Mouse (Mus musculus) granulocyte monocyte progenitor cell, adult 5-6 weeks (primary cell): Measurements from ENCODE around the gene Cbwd1. TPM values are rescaled to one million over a fixed set of nuclear protein-coding genes. Genes with fewer than 3 reads are reported as not detected.

Experiments
- ATAC-seq: replicated peaks from 2 replicates; pipeline ENCODE4 v1.8.0; 2016; ENCODE audit warnings: mild to moderate bottlenecking, moderate TSS enrichment, inconsistent platforms; ENCODE audit not compliant: poor library complexity, severe bottlenecking
- total RNA-seq, 2 experiments: library from RNA; stranded (forward) in 1 of 2; stranded (reverse) in 1 of 2; fragments of 200-712, 200-1000 nt in 1 of 2; fragments of >200 nt in 1 of 2; fragmentation: Nextera tagmentation in 1 of 2; gene quantifications; 2 replicates each; pipeline ENCODE4 v1.2.3; 2014 to 2017

The Cbwd1 gene
- total RNA-seq, 2 experiments from 2014 or later: 14.2 to 24.6 TPM

DNA sequence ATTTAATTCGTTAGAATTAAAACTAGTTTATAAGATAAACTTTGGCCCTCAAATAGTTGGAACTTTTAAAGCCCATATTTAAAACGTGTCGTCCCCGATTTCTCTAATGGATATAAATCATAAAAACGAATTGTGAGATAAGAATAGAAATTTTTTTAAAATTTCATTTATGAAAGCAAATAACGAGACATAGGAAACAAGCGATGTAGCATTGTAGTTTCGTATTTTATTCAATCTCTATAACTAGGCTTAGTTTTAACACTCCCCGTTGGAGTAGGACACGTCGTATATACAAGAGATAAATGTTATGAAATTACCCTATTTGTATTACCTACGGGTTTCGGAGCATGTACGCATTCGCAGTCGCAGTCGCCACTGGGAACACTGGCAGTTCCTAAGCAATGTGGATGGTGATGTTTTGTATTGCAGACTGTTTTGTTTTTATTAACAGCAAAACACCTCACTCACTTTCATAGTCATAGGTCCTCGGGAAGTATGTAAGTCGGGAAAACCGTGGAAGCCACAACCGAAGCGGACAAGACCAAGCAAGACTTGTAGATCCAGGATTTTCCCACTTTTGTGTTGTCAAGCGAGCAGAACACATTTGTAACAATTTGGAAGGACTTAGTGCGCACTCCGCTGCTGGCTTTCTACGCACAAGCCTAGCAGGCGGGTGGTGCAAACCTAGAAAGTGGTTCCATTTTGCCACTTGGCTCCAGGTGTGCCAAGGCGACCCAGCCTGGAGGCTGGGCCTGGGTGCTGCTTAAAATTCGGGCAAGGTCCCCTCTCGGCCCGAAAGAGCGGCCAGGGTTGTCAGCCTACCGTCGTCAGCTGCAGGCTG lies 62.5 kb downstream of the Cbwd1 start:
- ATAC-seq: no peak

DNA sequence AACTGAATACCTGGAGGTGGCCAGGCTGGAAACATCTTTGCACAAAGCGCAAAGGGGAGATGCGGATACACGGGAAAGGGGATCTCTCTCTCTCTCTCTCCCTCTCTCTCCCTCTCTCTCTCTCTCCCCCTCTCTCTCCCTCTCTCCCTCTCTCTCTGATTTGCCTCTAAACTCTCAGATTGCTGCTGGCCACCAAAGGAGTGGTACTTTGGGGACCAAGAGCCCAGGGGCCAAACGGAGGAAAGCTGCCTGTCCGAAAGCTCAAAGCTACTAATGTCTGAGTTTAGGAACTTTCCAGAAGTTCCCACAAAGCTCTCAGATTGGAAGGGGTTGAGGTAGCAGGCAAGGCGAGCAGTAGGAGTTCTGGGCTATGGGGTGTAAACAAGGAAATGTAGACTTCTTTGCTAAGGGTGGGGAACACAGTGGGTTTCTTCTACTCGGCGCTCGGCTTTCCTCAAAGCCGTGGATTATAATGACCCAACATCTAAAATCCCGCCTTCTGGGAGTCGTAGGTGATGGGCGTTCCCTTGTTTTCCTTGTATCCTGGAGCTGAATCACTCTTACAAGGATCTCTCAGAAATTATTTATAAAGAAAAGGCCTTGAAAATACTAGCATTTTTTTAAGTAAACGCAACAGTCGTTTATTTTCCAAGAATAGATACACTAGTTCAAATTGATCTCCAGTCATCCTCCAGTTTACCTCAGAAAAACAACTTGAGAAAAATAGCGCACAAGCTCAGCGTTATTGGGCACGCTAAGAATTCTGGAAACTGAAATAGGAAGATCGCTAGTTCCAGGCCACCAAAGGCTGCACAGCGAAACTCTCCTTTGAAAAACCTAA lies 63.3 kb downstream of the Cbwd1 start:
- ATAC-seq: no peak

DNA sequence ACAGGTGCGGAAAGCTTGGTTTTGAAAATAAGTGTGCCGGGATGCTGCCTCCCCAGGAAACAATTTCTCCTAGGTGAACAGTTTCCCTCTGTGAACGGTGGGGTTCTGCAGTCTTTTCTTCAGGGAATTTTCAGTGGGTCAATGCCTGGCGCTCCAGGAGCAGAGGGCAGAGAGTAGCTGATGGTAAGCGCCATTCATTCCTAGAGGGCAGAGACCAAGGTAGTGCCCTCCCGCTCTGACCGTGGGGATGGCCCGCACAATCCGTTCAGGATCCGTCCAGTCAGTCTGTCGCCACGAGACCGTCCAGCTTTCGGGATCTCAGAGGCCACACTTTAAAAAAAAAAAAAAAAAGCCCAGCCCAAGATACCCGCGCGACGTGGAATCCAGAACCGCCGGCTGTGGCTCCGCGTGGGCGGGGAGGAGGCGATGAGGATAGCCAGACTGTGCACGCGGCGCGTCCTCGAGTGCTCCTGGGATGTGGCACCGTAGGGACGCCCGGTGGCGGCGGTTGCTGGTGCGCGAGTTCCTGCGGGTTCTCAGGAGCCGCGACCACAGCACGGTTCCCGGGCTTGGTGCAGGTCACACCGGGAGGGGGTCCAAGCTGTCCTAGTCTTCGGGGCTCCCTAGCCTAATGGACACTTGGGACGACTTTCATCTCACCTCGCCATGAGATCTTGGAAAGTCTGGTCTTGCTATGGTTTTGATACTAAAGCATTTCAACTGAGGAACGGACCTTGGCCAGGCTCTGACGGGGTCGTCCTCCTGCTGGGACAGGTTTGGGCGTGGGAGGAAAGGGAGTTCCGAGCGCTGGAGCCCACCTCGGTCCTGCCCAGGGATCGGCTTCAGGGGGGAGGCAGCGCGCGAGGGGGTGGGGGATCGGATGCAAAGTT lies 64.2 kb downstream of the Cbwd1 start:
- no peak; the same call in 1 of the 2 replicates for ATAC-seq

DNA sequence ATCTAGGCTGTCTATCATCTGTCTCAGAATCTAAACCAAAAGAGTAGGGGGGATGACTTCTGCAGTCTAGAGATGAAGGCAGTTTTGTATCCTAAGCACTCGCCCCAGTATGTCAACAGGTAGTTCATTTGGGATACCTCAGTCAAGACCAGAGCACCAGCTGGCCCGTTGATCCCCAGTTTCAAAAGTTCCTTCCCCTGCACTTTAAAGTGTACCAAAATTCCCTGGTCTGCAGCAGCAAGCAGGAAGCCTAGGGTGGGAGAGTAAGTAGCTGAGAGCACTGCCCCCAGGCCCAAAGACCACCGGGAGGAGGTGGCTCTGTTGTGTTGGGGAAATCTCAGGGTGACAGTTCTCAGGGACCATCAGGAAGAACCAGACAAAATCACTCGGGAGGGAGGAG lies 64.9 kb downstream of the Cbwd1 start:
- ATAC-seq: no peak

DNA sequence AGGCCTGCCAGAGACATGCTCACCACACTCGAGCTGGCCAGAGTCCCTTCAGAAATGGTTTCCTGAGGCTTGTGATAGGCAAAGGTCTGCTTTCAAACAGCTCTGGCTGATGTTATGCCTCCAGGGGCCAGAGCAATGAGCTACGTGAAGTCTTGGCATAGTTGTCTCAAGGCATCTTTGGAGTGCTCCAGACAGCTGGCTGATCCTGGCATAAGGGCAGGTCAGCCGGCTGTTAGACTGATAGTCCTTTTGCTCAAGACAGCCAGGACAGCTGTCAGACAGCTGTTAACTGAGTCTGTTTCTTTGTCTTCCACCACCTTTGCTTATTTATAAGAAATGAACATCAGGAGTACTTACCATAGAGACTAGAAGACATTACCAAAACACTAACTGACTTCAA lies 74.5 kb downstream of the Cbwd1 start:
- no peak for ATAC-seq

DNA sequence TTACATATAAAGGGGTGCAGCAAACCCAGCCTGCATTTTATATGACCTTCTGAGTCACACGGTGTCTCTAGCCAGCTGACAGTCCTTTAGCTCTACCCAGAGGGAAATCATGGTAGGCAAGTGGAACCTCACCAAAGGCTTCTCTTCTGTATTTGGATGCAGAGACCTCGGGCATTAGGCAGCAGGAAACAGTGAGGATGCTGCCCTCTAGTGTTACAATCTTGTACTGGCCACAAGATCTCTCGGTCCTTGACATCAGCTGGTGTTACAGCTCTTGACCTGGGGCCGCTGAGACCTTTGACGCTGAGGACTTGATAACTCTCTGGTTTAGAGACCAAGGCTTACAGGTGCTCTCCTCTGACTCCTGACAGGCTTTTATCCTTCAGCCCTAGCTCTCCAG lies 75.9 kb downstream of the Cbwd1 start:
- peak; percentile 75 for ATAC-seq

DNA sequence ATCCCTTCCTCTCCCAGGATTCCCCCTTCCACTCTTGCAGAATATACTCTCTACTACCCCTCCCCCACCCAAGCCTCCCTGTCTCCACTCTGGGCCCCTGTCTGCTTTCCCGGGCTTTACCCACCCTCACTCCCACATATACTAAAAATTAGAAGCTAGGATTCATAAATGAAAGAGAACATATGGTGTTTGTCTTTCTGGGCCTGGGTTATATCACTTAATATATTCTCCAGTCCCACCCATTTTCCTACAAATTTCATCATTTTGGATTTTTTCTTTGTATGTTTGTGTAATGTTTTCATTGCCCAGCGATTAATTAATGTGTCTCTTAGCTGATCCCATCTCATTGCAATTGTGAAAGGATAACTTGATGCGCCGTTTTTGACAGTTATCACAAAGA lies 80.2 kb downstream of the Cbwd1 start:
- ATAC-seq: no peak

DNA sequence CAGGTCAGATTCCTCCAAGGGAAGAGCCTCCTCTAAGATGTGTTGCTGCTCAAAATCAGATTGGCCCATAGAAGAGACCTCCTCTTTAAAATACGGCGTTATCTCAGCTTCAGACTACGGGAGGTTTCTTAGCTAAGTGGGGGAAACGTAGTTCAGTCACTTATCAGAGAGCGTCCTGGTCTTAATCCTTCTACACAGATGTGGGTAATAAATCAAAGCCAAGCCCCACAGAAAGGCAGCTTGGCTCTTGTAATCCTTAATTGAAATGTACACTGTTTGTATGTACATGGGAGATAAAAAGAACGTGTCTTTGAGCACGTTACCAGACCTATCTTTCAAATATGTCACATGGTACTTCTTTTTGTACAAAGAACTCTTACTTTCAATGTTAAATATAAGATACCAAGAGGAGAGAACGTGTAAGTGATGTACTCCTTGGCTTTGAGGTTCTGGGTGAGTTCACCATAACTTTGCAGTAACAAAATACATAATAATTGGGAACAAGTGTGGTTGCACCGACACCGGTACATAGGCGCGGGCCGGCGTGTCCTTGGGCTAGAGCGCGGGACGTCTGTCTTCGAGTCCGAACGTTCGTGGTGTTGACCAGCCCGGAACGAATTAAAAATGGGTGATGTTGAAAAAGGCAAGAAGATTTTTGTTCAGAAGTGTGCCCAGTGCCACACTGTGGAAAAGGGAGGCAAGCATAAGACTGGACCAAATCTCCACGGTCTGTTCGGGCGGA lies 86.1 kb downstream of the Cbwd1 start, which contains the start of gene Gm10053:
Gene Gm10053 (plus strand): TSS at position 558 of the 742 bp plus-strand sequence.
- ATAC-seq: peak; percentile 93

DNA sequence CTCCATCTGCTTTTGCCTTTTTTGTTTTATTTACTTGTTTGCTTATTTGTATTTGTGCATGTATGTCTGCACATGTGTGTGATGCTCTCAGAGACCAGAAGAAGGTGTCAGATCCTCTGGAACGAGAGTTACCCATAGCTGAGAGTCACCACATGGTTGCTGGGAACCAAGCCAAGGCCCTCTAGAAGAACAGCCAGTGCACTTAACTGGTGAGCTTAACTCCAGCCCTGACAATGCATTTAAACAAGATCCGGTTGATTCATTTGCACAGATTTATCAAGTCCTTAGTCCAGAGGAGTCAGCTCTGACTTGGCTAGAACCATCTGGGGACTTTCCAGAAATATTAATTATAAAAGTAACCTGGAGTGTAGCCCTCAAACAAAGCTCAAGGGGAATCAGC lies 87.5 kb downstream of the Cbwd1 start:
- no peak for ATAC-seq

DNA sequence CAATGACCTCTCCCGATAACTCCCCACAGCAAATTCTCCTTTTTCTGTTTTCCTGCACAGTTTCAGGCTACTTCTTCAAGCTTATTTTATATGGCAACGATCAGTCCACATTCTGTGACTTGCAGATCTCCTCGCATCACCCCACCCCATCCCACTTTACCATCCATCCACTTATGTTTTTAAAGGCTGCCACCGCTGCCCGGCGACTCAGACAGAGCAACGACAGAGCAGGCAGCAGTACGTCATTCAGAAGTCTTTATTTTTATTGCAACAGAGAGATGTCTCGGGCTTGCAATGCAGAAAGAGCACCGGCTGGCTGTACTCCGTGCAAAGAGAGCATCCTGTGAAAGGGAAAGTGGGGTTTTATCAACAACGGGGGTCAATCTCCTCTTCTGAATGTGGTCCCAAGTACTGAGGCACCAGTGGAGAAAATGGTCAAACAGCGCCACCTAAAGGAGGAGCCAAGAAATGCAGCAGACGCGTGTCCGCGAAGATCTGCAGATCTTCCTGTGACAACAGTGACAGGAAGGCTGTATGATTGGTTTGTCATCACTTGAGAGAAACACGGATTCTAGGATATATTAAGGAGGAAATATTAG lies 90.3 kb downstream of the Cbwd1 start:
- ATAC-seq: peak; percentile 58

Other genes starting within 250 kb of the Cbwd1 start
- gene Pgm5, start 99.8 kb downstream of the Cbwd1 start, total RNA-seq (2014; fragmentation: Nextera tagmentation): not detected in 2 replicates
- not detected in 2 replicates for gene Pgm5, start 99.8 kb downstream of the Cbwd1 start, total RNA-seq (2017)
- gene Gm10053, start 85.9 kb downstream of the Cbwd1 start, total RNA-seq (2014; fragmentation: Nextera tagmentation): 290 and 306 TPM in 2 replicates
- 175 and 360 TPM in 2 replicates for gene Gm10053, start 85.9 kb downstream of the Cbwd1 start, total RNA-seq (2017)
- not detected in 2 replicates for gene Foxd4, start 60.4 kb downstream of the Cbwd1 start, total RNA-seq (2014; fragmentation: Nextera tagmentation)
- not detected in 2 replicates for gene Foxd4, start 60.4 kb downstream of the Cbwd1 start, total RNA-seq (2017)
- gene Dock8, start 37.9 kb upstream of the Cbwd1 start, total RNA-seq (2014; fragmentation: Nextera tagmentation): 100 and 126 TPM in 2 replicates
- gene Dock8, start 37.9 kb upstream of the Cbwd1 start, total RNA-seq (2017): 46.1 and 58.8 TPM in 2 replicates